Mouse (Mus musculus): ENCODE data around the gene Ttll12. TPM values are rescaled to one million over a fixed set of nuclear protein-coding genes. Genes with fewer than 3 reads are reported as not detected.

Ttll12 gene
- 42.7 and 44.9 TPM in 2 replicates for polyA plus RNA-seq (2016; fragmentation: Nextera tagmentation; extraction: Ambion mirVana)

DNA sequence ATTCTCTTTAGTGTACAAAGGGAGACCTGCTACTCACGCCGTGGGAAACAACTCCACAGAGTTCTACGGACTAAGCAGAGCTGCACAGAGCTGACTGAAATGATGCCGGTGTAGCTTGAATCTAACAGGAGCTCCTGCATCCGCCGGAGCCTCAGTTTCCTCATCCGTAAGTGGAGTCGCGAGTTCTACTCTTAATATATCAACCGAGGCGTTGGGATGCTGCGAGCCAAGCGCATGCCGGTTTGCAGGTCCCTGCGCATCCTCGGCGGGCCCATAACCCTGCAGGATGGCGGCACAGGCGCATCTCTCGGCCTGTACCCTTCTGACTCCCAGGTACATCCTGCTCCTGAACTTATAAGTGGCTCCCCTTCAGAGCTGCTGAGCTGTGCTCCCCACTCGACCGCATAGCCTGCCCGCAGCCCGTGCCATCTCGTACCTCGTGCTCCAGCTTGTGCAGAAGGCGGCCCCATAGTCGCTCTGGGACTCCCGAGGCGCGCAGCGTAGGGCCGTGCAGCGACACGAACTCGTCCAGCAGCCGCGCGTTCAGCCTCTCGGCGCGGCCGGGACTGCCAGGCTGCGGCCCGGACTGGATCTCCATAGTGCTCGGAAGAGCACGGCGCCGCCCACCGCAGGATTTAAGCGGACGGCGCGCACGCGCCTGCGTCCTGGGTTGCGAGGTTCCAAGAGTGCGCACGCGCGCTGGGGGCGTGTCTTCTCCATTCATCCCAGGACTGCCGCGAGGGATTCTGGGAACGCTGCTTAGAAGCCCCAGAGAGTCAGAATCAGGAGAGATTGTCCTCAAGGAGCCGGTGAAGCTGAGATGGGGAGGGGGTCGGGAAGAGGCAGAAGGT lies at the start of gene Ttll12:
Ttll12 (minus strand) TSS at position 645 of the 851 bp plus-strand sequence.
- Histone ChIP-seq H3K9ac (peak within 1 kb of the TSS; percentile 78), H3K27ac (0 out of 2 replicates have a peak within 1 kb of the TSS, but pooled peaks have one; percentile 15), H3K27me3 (replicated peaks) (no peaks in the 10 kb centered on the region), H3K4me1 (peaks cover 21% of the 10 kb centered on the region), H3K4me3 (peak within 1 kb of the TSS; percentile 89), H3K9me3 (no peaks in the 10 kb centered on the region), H3K4me2 (replicated peaks) (peak within 1 kb of the TSS; percentile 78), H3K36me3 (peaks cover 4% of the 10 kb centered on the region; the same call in 1 of the 2 replicates)
- under 1% methylated on average over 68 of the region's 68 CpGs for WGBS
- peak; percentile 84 for ATAC-seq (ENCODE audit: low FRiP score, low read depth)

DNA sequence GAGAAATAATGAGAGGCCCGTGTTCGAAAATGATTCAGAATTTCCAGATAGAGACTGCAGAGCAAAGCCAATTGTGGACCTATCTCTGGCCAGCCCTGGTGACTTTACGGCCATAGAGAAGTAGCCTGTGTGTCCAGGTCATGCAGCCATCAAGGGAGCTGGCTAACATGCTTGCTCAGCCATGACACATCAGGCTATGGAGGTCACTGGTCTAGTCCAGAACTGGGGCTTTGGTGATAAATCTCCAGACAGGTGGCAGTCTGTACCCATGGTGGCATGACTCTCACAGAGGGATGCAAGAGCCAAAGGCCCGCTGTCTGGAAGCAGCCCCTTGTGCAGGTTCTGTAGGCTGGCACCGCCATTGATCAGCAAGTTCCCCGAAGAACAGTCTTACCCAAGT lies 47.6 kb upstream of the Ttll12 start:
- H3K4me1 ChIP-seq: peaks cover 8% of the 10 kb centered on the region
- ATAC-seq (ENCODE audit: low FRiP score, low read depth): no peak
- no peak overlapping the region for H3K4me3 ChIP-seq
- H3K4me2 ChIP-seq (replicated peaks): no peak overlapping the region
- H3K9ac ChIP-seq: no peak overlapping the region
- no peaks in the 10 kb centered on the region for H3K27me3 ChIP-seq (replicated peaks)
- no peak overlapping the region for H3K27ac ChIP-seq
- no peaks in the 10 kb centered on the region for H3K9me3 ChIP-seq
- 96% methylated on average over 6 of the region's 6 CpGs for WGBS
- 0 out of 2 replicates have a peak, but pooled peaks cover 3% of the 10 kb centered on the region for H3K36me3 ChIP-seq

DNA sequence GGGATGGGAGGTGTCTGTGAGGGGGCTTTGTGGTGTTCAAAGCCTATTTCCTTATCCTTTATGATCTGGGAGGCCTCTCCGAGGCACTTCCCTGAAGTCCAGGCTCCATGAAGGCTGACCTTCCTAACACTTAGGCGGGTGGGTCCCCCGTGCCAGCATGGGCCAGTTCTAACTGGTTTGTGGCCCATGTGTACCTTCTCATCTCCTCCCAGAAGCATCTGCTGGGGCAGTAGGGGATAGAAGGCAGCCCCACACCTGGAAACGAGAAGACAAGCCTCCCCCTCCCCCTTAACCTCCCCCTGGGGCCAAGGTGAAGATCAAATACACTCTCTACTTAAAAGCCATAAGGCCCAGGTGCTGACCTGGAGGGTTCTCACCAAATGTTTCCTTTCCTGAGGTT lies 45.3 kb upstream of the Ttll12 start:
- H3K27me3 ChIP-seq (replicated peaks): no peaks in the 10 kb centered on the region
- no peak for ATAC-seq (ENCODE audit: low FRiP score, low read depth)
- no peak overlapping the region for H3K27ac ChIP-seq
- no peak overlapping the region for H3K4me2 ChIP-seq (replicated peaks)
- no peak overlapping the region for H3K9ac ChIP-seq
- no peak overlapping the region for H3K4me3 ChIP-seq
- H3K9me3 ChIP-seq: no peaks in the 10 kb centered on the region
- H3K4me1 ChIP-seq: peaks cover 8% of the 10 kb centered on the region
- peaks cover 9% of the 10 kb centered on the region; the same call in 1 of the 2 replicates for H3K36me3 ChIP-seq
- WGBS: 68% methylated on average over 4 of the region's 4 CpGs

DNA sequence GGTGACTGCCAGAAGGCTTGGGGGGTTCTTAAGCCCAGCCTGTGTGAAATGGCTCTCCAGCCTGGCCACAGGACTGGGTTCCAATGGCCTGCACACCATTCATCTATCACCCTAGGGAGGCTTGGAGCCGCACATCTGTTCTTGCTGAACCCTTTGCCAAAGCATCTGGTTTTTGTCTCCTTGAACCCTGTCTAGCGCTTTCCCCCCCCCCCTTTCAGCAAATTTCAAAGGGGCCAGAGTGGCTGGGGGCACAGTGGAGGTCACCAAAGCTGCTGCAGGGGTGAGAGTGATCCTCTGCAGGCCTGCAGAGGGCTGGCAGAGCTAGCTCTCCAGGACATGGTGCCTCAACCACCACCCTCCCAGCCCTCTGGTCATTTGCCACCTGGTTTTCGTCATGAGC lies 44.2 kb upstream of the Ttll12 start:
- no peak overlapping the region for H3K4me2 ChIP-seq (replicated peaks)
- H3K27ac ChIP-seq: no peak overlapping the region
- no peaks in the 10 kb centered on the region for H3K9me3 ChIP-seq
- H3K4me1 ChIP-seq: peaks cover 8% of the 10 kb centered on the region
- no peak overlapping the region for H3K4me3 ChIP-seq
- WGBS: 73% methylated on average over 3 of the region's 3 CpGs
- H3K9ac ChIP-seq: no peak overlapping the region
- H3K27me3 ChIP-seq (replicated peaks): no peaks in the 10 kb centered on the region
- peaks cover 5% of the 10 kb centered on the region for H3K36me3 ChIP-seq
- ATAC-seq (ENCODE audit: low FRiP score, low read depth): no peak

DNA sequence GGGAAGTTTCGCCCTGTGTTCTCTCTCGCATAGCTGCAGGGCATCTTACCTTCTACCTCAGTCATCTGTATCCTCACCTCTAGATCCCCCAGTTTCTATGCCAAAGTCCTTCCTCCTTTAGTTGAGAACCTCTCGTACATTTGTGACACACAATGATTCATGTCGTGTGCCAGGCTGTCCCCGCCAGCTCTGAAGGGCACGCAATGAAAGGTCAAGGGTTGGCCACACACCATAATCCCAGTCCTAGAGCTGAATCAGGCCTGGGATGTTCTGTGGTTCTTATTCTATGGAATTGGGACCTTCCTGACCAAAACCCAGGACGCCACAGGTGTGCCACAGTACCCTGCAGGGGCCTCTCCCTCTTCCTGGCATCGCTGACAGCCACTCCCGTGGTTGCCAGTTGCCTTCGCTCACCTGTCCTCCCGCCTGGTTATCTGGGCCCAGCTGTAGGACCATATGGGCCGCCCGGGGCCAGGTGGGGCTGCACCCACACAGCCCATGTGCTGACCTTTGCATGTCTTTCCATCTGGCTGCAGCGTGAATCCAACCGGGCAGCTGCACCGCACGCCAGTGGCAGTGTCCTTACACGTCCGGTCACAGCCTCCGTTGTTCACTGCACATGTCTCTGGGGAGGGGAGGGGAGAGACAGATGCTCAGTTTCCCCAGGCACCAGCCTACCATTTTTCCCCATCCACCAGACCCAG lies 43.4 kb upstream of the Ttll12 start:
- no peak overlapping the region for H3K4me2 ChIP-seq (replicated peaks)
- H3K9me3 ChIP-seq: no peaks in the 10 kb centered on the region
- no peak overlapping the region for H3K9ac ChIP-seq
- H3K4me3 ChIP-seq: no peak overlapping the region
- peaks cover 8% of the 10 kb centered on the region for H3K4me1 ChIP-seq
- H3K27ac ChIP-seq: no peak overlapping the region
- H3K36me3 ChIP-seq: peaks cover 5% of the 10 kb centered on the region
- 82% methylated on average over 20 of the region's 20 CpGs for WGBS
- no peak for ATAC-seq (ENCODE audit: low FRiP score, low read depth)
- H3K27me3 ChIP-seq (replicated peaks): no peaks in the 10 kb centered on the region

DNA sequence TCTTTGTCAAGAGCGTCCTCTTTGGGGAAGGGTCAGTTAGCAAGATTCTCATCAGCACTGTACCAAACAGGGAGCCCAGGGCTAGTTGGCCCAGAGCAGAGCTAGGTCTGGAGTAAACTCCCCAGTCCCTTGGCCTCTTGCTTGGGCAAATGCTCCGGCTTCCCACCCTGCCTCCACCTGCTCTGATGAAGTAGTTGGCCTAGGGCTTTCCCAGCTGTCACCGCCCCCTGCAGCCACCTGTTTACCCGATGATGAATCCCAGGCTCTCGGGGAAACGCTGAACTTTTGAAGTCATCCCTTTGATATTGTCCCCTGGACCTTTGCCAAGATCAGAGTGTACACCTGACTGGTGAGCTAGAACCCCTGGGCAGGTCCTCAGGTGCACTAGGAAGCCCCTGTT lies 41.8 kb upstream of the Ttll12 start:
- WGBS: 74% methylated on average over 6 of the region's 6 CpGs
- H3K9me3 ChIP-seq: no peaks in the 10 kb centered on the region

DNA sequence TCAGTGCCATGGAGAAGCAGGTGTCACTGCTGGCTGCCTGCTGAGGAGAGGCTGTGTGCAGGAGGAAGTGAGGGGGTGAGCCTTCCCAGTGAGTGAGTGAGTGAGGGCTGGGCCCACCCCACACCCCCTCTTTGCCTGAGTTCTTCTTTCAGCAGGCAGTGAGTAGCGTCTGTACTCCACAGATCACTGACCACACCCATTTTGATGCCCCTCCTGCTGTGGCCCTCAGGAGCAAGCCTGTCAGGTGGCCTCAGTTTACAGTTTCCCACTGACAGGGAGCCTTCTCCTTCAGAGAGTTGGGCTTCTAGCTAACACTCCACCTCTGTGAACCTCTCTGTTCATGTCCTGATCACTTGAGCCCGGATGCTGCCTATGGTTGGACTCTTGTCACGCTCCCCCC lies 40.3 kb upstream of the Ttll12 start:
- no peak for ATAC-seq (ENCODE audit: low FRiP score, low read depth)
- peaks cover 2% of the 10 kb centered on the region; the same call in 1 of the 2 replicates for H3K9me3 ChIP-seq
- no peak overlapping the region for H3K4me3 ChIP-seq
- no peak overlapping the region for H3K27ac ChIP-seq
- H3K9ac ChIP-seq: no peak overlapping the region
- H3K36me3 ChIP-seq: peaks cover 22% of the 10 kb centered on the region
- no peak overlapping the region for H3K4me2 ChIP-seq (replicated peaks)
- no peaks in the 10 kb centered on the region for H3K27me3 ChIP-seq (replicated peaks)
- H3K4me1 ChIP-seq: peaks cover 8% of the 10 kb centered on the region
- WGBS: 58% methylated on average over 3 of the region's 3 CpGs

More for the DNA sequence above, 41.8 kb upstream of the Ttll12 start:
- Histone ChIP-seq H3K27ac (no peak overlapping the region), H3K9ac (no peak overlapping the region), H3K4me3 (no peak overlapping the region), H3K36me3 (peaks cover 10% of the 10 kb centered on the region), H3K4me2 (replicated peaks) (no peak overlapping the region), H3K4me1 (peaks cover 8% of the 10 kb centered on the region), H3K27me3 (replicated peaks) (no peaks in the 10 kb centered on the region)
- no peak for ATAC-seq (ENCODE audit: low FRiP score, low read depth)

DNA sequence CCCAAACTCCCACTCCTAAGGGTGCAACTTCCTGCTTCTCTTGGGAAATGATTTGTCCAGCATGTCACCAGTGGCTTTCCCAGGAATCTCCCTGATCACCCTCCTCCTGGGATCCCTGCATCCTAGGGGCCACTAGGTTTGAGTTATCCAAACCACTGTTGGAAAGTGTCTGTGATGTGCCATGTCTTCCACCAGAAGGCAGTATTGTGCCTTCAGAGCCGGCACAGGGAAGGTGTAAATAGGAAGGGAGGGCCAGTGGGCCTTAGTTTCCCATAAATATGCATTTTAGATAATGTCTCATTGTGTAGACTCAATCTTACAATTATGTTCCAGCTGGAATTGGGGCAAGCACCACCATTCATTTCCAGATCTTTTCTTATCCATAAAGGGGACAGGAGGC lies 39.1 kb upstream of the Ttll12 start:
- H3K36me3 ChIP-seq: peaks cover 31% of the 10 kb centered on the region
- H3K4me3 ChIP-seq: no peak overlapping the region
- no peak overlapping the region for H3K9ac ChIP-seq
- H3K4me2 ChIP-seq (replicated peaks): no peak overlapping the region
- no peaks in the 10 kb centered on the region for H3K27me3 ChIP-seq (replicated peaks)
- ATAC-seq (ENCODE audit: low FRiP score, low read depth): no peak
- no peak overlapping the region for H3K27ac ChIP-seq
- WGBS: 10% methylated on average over 1 of the region's 1 CpGs
- peaks cover 8% of the 10 kb centered on the region; the same call in 1 of the 2 replicates for H3K9me3 ChIP-seq
- peaks cover 5% of the 10 kb centered on the region; the same call in 1 of the 2 replicates for H3K4me1 ChIP-seq

DNA sequence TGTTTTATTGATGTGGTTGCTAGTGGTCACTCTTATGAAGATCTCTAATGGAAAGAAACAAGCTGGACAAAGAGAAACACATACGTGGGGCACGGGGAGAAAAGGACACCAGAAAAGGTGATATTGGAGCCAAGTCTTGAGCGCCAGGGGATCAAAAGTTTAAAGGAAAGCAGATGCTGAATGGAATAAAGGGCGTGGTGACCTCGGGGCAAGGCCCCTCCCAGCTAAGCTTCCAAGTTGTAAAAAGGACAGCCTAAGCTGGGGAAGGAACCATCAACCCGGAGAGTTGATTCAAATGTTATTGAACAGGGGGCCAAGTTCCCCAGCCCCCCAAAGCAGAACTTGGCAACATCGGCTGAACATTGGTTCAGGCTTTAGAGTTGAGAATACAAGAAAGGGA lies 36.1 kb upstream of the Ttll12 start:
- peaks cover 8% of the 10 kb centered on the region; the same call in 1 of the 2 replicates for H3K9me3 ChIP-seq
- peaks cover 35% of the 10 kb centered on the region for H3K36me3 ChIP-seq
- H3K27ac ChIP-seq: no peak overlapping the region
- H3K4me1 ChIP-seq: no peaks in the 10 kb centered on the region
- 84% methylated on average over 7 of the region's 7 CpGs for WGBS
- no peak overlapping the region for H3K9ac ChIP-seq
- no peak for ATAC-seq (ENCODE audit: low FRiP score, low read depth)
- H3K4me3 ChIP-seq: no peak overlapping the region
- no peak overlapping the region for H3K4me2 ChIP-seq (replicated peaks)
- H3K27me3 ChIP-seq (replicated peaks): no peaks in the 10 kb centered on the region

DNA sequence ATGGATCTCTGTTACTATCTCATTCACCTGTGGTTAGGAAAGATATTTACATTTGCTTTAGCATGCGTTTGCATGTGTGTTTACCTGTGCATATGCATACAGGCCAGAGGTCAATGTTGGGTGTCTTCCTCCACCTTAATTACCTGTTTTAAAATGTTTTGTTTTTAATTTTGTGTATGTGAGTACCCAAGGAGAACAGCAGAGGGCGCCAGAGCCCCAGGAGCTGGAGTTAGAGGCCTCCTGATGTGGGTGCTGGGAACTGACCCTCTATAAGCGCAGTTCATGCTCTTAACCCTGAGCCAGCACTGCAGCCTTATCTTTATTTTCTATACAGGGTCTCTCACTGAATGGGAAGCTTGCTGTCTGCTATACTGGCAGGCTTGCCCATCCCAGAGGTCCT lies 34.8 kb upstream of the Ttll12 start:
- Histone ChIP-seq H3K9ac (no peak overlapping the region), H3K4me1 (no peaks in the 10 kb centered on the region), H3K36me3 (peaks cover 33% of the 10 kb centered on the region), H3K27ac (no peak overlapping the region), H3K9me3 (peaks cover 8% of the 10 kb centered on the region; the same call in 1 of the 2 replicates), H3K27me3 (replicated peaks) (no peaks in the 10 kb centered on the region), H3K4me2 (replicated peaks) (no peak overlapping the region), H3K4me3 (no peak overlapping the region)
- no peak for ATAC-seq (ENCODE audit: low FRiP score, low read depth)
- 73% methylated on average over 3 of the region's 3 CpGs for WGBS

DNA sequence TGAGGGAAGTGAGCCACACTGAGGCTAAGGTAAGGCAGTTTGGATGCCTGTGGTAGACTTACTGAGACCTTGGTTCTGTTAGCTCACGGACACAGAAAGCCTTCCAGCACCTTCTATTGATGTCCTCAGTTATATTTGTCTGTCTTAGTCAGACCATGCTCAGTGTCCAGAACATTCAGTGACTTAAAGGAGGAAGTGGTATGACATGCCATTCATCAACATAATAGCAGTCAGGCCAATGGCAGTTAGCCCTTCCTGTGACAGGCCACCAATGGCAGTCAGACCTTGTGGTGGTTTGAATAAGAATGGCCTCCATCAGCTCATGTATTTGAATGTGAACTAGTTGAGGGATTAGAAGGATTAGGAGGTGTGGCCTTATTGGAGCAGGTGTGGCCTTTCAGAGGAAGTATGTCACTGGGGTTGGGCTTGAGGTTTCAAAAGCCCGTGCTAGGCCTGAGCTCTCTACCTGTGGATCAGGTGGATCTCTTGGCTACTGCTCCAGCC lies 31.2 kb upstream of the Ttll12 start:
- Histone ChIP-seq H3K4me1 (no peaks in the 10 kb centered on the region), H3K27ac (no peak overlapping the region), H3K9ac (no peak overlapping the region), H3K27me3 (replicated peaks) (no peaks in the 10 kb centered on the region), H3K4me3 (no peak overlapping the region), H3K9me3 (peaks cover 8% of the 10 kb centered on the region; the same call in 1 of the 2 replicates), H3K4me2 (replicated peaks) (no peak overlapping the region), H3K36me3 (peaks cover 24% of the 10 kb centered on the region)
- 93% methylated on average over 2 of the region's 2 CpGs for WGBS
- ATAC-seq (ENCODE audit: low FRiP score, low read depth): no peak

DNA sequence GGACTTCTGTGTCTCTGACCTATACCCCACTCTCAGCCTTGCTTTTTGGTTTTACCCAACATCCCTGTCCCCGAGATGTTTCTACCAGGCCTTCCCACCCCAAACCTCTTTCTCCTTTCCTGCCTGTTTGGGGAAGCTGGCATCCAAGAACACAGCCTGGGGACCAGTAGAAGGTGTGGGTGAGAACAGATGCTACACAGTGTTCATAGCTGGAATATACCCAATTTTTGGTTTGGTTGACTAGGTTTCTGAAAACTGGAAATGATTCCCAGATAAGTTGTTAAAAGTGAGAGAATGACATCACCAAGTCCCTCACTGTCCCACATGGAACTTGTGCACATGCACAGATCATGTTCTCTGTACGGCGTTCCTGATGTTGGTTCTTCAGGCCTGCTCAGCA lies 20.3 kb upstream of the Ttll12 start:
- Histone ChIP-seq H3K4me1 (no peaks in the 10 kb centered on the region), H3K9ac (no peak overlapping the region), H3K27ac (no peak overlapping the region), H3K27me3 (replicated peaks) (no peaks in the 10 kb centered on the region), H3K4me3 (no peak overlapping the region), H3K9me3 (no peaks in the 10 kb centered on the region), H3K4me2 (replicated peaks) (no peak overlapping the region), H3K36me3 (peaks cover 53% of the 10 kb centered on the region)
- no peak for ATAC-seq (ENCODE audit: low FRiP score, low read depth)
- 93% methylated on average over 3 of the region's 3 CpGs for WGBS
